In genomic region chr11:68342761-68343160, GRCm38 (mm10) we compare ENCODE assay signal across 19 mouse cellular contexts. TPM values are rescaled to one million over a fixed set of nuclear protein-coding genes. Genes with fewer than 3 reads are reported as not detected.
"Had no signal": no experiment of that assay in that cellular context is flagged by ENCODE, and none has a peak within 500 bp of the region (broad histone marks: within the 10 kb centered on the region; RNA-seq: fewer than 3 reads in every experiment).

No protein-coding gene starts in this region.

- H3K4me3 ChIP-seq: lung, embryonic 15.5 days; midbrain, embryonic 10.5 days; midbrain, embryonic 12.5 days; myocyte; neural tube, embryonic 13.5 days; neural tube, embryonic 15.5 days had no signal

- H3K4me2 ChIP-seq: lung, embryonic 15.5 days; midbrain, embryonic 12.5 days; neural tube, embryonic 13.5 days; neural tube, embryonic 15.5 days had no signal

- ATAC-seq: midbrain, embryonic 16.5 days had no signal

- H3K27me3 ChIP-seq: lung, embryonic 15.5 days; midbrain, embryonic 12.5 days; neural tube, embryonic 13.5 days; neural tube, embryonic 15.5 days had no signal

- H3K36me3 ChIP-seq: lung, embryonic 15.5 days; midbrain, embryonic 12.5 days; neural tube, embryonic 13.5 days; neural tube, embryonic 15.5 days had no signal

- H3K9ac ChIP-seq: lung, embryonic 15.5 days; midbrain, embryonic 12.5 days; neural tube, embryonic 13.5 days; neural tube, embryonic 15.5 days had no signal

- DNase-seq: lung, postnatal 10 days; midbrain, embryonic 14.5 days; retina, postnatal 1 day; right cerebral cortex, adult 18-20 months; right cerebral cortex, postnatal 25 days; right cerebral cortex, postnatal 4 days; spleen, adult 18-20 months; thymus, adult 18-20 months; thymus, postnatal 14 days; thymus, postnatal 36 days had no signal

- H3K9me3 ChIP-seq: lung, embryonic 15.5 days; midbrain, embryonic 10.5 days; midbrain, embryonic 12.5 days; neural tube, embryonic 13.5 days; neural tube, embryonic 15.5 days had no signal

- H3K27ac ChIP-seq: midbrain, embryonic 10.5 days; midbrain, embryonic 12.5 days; neural tube, embryonic 13.5 days; neural tube, embryonic 15.5 days had no signal

RNA-seq across cellular contexts. Expression of gene Ntn1, which starts 57.9 kb away (rescaled TPM):
- total RNA-seq: megakaryocyte, adult 5-6 weeks; megakaryocyte-erythroid progenitor cell, adult 5-6 weeks had no signal
